Mouse (Mus musculus) hindbrain, embryonic 12.5 days (tissue): ENCODE measurements around the gene Gm37240. TPM values are rescaled to one million over a fixed set of nuclear protein-coding genes. Genes with fewer than 3 reads are reported as not detected.

ENCODE experiments used
- ATAC-seq: fragments of 200-750 bp; cut with Nextera tagmentation; 2 replicates; pipeline ENCODE4 v1.8.0; 2017; ENCODE audit warnings: moderate TSS enrichment; ENCODE audit not compliant: low FRiP score
- H3K27ac ChIP-seq: fragments of 300-500 bp; sonication (generic); 2 replicates; pipeline ENCODE4 v1.5.1; 2016; ENCODE audit warnings: mild to moderate bottlenecking
- H3K27me3 ChIP-seq: fragments of 300-500 bp; sonication (generic); 2 replicates; pipeline ENCODE4 v1.6.1; 2016; ENCODE audit warnings: mild to moderate bottlenecking
- H3K36me3 ChIP-seq: fragments of 300-500 bp; sonication (generic); 2 replicates; pipeline ENCODE4 v1.6.1; 2016; ENCODE audit warnings: mild to moderate bottlenecking
- H3K4me1 ChIP-seq: fragments of 300-500 bp; sonication (generic); 2 replicates; pipeline ENCODE4 v1.6.1; 2016
- H3K4me2 ChIP-seq: fragments of 300-500 bp; sonication (generic); replicated peaks from 2 replicates; pipeline ENCODE4 v1.6.1; 2016; ENCODE audit warnings: mild to moderate bottlenecking
- H3K4me3 ChIP-seq: fragments of 300-500 bp; sonication (generic); 2 replicates; pipeline ENCODE4 v1.5.1; 2016; ENCODE audit warnings: mild to moderate bottlenecking
- H3K9ac ChIP-seq: fragments of 300-500 bp; sonication (generic); 2 replicates; pipeline ENCODE4 v1.6.1; 2016; ENCODE audit warnings: mild to moderate bottlenecking, moderate library complexity
- H3K9me3 ChIP-seq: fragments of 300-500 bp; sonication (generic); replicated peaks from 2 replicates; pipeline ENCODE4 v1.6.1; 2016; ENCODE audit warnings: mild to moderate bottlenecking
- WGBS: fragments of 180-500 bp; shearing (Covaris S2); methylation state at CpG from one replicate; pipeline ENCODE4 v1.1.7; 2016; 5-methylcytosine and 5-hydroxymethylcytosine counted together
- polyA plus RNA-seq: library from polyadenylated mRNA; unstranded; fragments of >200 nt; fragmentation: Nextera tagmentation; extraction: Ambion mirVana; gene quantifications from 2 replicates; pipeline ENCODE4 v1.2.1, GENCODE M21; 2016

Gene Gm37240
- polyA plus RNA-seq, 1 experiment from 2014 or later: 3.3 TPM

DNA sequence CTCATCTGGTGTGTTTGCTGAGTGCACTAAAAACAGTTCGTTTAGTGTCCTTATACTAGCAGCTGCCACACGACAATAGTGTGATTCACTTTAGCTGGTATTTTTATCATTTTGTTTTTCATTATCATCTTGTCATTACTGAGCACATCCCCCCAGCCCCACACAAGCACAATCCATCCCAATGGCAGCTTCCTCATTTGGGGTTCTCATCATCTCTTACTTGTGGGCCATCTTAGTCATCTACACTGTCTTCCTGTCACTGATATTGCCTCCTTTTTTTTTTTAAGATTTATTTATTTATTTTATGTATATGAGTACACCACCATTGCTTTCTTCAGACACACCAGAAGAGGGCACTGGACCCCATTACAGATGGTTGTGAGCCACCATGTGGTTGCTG is 1268.7 kb downstream of the Gm37240 start:
- ATAC-seq: no peak
- Histone ChIP-seq H3K4me2 (no peak overlapping the region), H3K9me3 (no peaks in the 10 kb centered on the region), H3K9ac (no peak overlapping the region), H3K27me3 (no peaks in the 10 kb centered on the region), H3K4me1 (no peaks in the 10 kb centered on the region), H3K4me3 (no peak overlapping the region), H3K27ac (no peak overlapping the region), H3K36me3 (no peaks in the 10 kb centered on the region)
- WGBS: 96% methylated on average over 2 of the region's 2 CpGs

GRCm38 (mm10) chr3:84615856-84616225 is 1271.5 kb downstream of the Gm37240 start:
- H3K4me3 ChIP-seq: no peak overlapping the region
- H3K4me1 ChIP-seq: no peaks in the 10 kb centered on the region
- H3K9ac ChIP-seq: no peak overlapping the region
- 40% methylated on average over 7 of the region's 7 CpGs for WGBS
- no peak overlapping the region for H3K27ac ChIP-seq
- H3K36me3 ChIP-seq: no peaks in the 10 kb centered on the region
- no peak for ATAC-seq
- H3K9me3 ChIP-seq: no peaks in the 10 kb centered on the region
- no peak overlapping the region for H3K4me2 ChIP-seq
- no peaks in the 10 kb centered on the region for H3K27me3 ChIP-seq

GRCm38 (mm10) chr3:84615050-84615855 is 1272.1 kb downstream of the Gm37240 start:
- Histone ChIP-seq H3K27ac (no peak overlapping the region), H3K9me3 (no peaks in the 10 kb centered on the region), H3K9ac (no peak overlapping the region), H3K27me3 (no peaks in the 10 kb centered on the region), H3K4me2 (no peak overlapping the region), H3K4me3 (no peak overlapping the region), H3K36me3 (no peaks in the 10 kb centered on the region), H3K4me1 (no peaks in the 10 kb centered on the region)
- WGBS: 32% methylated on average over 5 of the region's 5 CpGs
- no peak for ATAC-seq

DNA sequence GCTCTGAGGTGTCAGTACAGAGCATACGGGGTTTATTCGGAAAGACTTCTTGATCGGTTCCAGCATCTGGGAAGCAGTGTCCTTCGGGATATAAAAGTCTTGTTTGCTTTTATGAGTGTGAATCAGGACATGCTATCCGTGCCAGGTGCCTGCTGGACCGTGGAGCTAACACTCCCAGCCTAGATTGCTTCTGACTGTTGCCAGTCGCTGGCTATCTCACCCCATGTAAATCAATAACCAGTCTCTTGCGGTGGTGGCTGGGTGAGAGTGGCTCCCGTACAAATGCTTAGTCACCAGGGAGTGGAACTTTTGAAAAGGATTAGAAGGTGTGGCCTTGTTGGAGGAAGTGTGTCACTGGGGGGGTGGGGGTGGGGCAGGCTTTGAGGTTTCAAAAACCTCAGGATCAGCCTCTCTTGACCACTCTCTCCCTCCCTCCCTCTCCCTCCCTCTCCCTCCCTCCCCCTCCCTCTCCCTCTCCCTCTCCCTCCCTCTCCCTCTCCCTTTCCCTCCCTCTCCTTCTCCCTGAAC is 1277.1 kb downstream of the Gm37240 start:
- whole genome bisulfite sequencing: 75% methylated on average over 9 of the region's 9 CpGs
- ATAC-seq: no peak

DNA sequence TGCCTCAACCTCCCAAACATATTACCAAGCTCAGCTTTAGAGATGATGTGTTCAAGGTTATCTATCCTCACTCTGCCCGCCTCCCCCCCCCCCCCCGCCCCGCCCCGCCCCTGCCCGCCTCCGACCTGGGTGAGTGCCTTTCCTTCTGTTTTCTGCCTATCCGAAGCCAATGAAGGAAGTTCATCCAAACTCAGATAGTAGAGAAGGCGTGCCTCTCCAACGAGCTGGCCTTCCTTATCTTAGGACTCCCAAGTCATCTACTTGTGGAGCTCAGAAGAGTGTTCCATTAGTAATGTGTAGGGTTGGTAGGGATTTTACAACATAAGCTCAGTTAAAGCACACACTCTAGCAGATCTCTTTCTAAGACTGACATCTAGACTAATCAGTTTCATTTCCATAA is 1284.1 kb downstream of the Gm37240 start:
- Histone ChIP-seq H3K27ac (no peak overlapping the region), H3K27me3 (no peaks in the 10 kb centered on the region), H3K9ac (no peak overlapping the region), H3K36me3 (no peaks in the 10 kb centered on the region), H3K4me3 (no peak overlapping the region), H3K4me2 (no peak overlapping the region), H3K4me1 (no peaks in the 10 kb centered on the region), H3K9me3 (no peaks in the 10 kb centered on the region)
- ATAC-seq: no peak
- 73% methylated on average over 9 of the region's 9 CpGs for WGBS

More for the DNA sequence above, 1277.1 kb downstream of the Gm37240 start:
- H3K4me2 ChIP-seq: no peak overlapping the region
- no peaks in the 10 kb centered on the region for H3K9me3 ChIP-seq
- no peaks in the 10 kb centered on the region for H3K4me1 ChIP-seq
- H3K4me3 ChIP-seq: no peak overlapping the region
- no peak overlapping the region for H3K9ac ChIP-seq
- H3K36me3 ChIP-seq: no peaks in the 10 kb centered on the region
- H3K27ac ChIP-seq: no peak overlapping the region
- no peaks in the 10 kb centered on the region for H3K27me3 ChIP-seq

- Histone ChIP-seq H3K36me3 (no peaks in the 10 kb centered on the region), H3K9ac (no peak overlapping the region), H3K4me3 (no peak overlapping the region), H3K4me1 (no peaks in the 10 kb centered on the region), H3K27me3 (no peaks in the 10 kb centered on the region), H3K4me2 (no peak overlapping the region), H3K27ac (no peak overlapping the region), H3K9me3 (no peaks in the 10 kb centered on the region)
- WGBS: 95% methylated on average over 2 of the region's 2 CpGs
- ATAC-seq: no peak
Measured at GRCm38 (mm10) chr3:84602759-84603158, 1284.6 kb downstream of the Gm37240 start.

GRCm38 (mm10) chr3:84601870-84602495 is 1285.3 kb downstream of the Gm37240 start:
- H3K4me2 ChIP-seq: no peak overlapping the region
- ATAC-seq: no peak
- no peak overlapping the region for H3K4me3 ChIP-seq
- H3K36me3 ChIP-seq: no peaks in the 10 kb centered on the region
- WGBS: 84% methylated on average over 9 of the region's 9 CpGs
- no peak overlapping the region for H3K27ac ChIP-seq
- no peaks in the 10 kb centered on the region for H3K27me3 ChIP-seq
- H3K4me1 ChIP-seq: no peaks in the 10 kb centered on the region
- no peak overlapping the region for H3K9ac ChIP-seq
- no peaks in the 10 kb centered on the region for H3K9me3 ChIP-seq

DNA sequence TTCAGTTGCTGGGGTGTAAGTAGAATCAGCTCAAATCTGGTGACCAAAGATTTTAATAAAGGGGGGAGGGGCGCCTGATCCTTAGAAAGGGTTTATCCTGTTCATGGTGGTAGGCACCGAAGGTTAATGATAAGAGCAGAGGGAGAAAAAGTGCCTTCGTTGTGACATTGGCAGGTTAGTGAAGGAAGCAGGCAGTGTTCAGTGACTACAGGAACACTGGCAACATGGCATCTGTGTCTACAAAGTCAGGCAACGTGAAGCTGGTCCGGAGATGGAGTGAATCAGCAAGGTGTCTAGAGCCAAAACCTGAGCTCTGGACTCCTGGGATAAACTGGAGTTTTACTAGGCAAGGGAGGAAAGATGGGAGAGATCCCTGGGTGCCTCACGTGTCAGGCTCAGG is 1288.6 kb downstream of the Gm37240 start:
- ATAC-seq: no peak
- no peak overlapping the region for H3K4me3 ChIP-seq
- no peaks in the 10 kb centered on the region for H3K9me3 ChIP-seq
- no peak overlapping the region for H3K9ac ChIP-seq
- no peaks in the 10 kb centered on the region for H3K27me3 ChIP-seq
- 0 out of 2 replicates have a peak, but pooled peaks cover 3% of the 10 kb centered on the region for H3K4me1 ChIP-seq
- WGBS: 88% methylated on average over 6 of the region's 6 CpGs
- no peak overlapping the region for H3K4me2 ChIP-seq
- H3K36me3 ChIP-seq: no peaks in the 10 kb centered on the region
- no peak overlapping the region for H3K27ac ChIP-seq

- H3K9me3 ChIP-seq: no peaks in the 10 kb centered on the region
- H3K4me2 ChIP-seq: no peak overlapping the region
- ATAC-seq: no peak
- H3K9ac ChIP-seq: no peak overlapping the region
- H3K4me3 ChIP-seq: no peak overlapping the region
- 89% methylated on average over 6 of the region's 6 CpGs for WGBS
- no peak overlapping the region for H3K27ac ChIP-seq
- no peaks in the 10 kb centered on the region for H3K27me3 ChIP-seq
- H3K4me1 ChIP-seq: 0 out of 2 replicates have a peak, but pooled peaks cover 3% of the 10 kb centered on the region
- H3K36me3 ChIP-seq: no peaks in the 10 kb centered on the region
Measured at GRCm38 (mm10) chr3:84597996-84598734, 1289.2 kb downstream of the Gm37240 start.

DNA sequence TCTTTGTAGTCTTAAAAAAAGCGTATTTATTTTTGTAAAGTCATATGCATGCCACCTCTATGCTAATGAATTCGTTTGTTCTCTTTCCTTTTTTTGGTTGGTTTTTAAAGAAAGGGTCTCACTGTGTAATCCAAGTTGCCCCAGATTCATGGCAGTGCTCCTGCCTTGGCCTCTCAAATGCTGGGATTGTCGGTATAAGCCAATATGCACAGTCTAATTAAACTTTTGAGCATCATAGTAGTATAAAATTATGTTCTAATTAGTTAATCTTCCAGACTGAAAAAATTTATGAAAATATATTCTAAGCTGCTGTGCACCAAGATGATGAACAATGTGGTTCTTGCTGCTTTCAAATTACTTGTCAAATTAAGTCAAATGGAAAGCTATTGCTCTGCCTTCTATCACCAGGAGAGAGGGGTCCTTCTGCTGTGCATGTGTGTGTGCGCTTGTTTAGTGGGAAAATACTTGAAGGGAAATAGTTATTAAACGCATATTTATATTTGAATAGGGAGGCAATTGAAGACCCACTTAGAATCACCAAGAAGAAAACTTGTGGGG is 1291.6 kb downstream of the Gm37240 start:
- H3K9ac ChIP-seq: no peak overlapping the region
- ATAC-seq: no peak
- H3K36me3 ChIP-seq: no peaks in the 10 kb centered on the region
- H3K9me3 ChIP-seq: no peaks in the 10 kb centered on the region
- H3K4me2 ChIP-seq: peak overlapping the region; percentile 43; the same call in 1 of the 2 replicates
- WGBS: 44% methylated on average over 5 of the region's 5 CpGs
- no peak overlapping the region for H3K4me3 ChIP-seq
- 0 out of 2 replicates have a peak, but pooled peaks cover 3% of the 10 kb centered on the region for H3K4me1 ChIP-seq
- no peak overlapping the region for H3K27ac ChIP-seq
- no peaks in the 10 kb centered on the region for H3K27me3 ChIP-seq

DNA sequence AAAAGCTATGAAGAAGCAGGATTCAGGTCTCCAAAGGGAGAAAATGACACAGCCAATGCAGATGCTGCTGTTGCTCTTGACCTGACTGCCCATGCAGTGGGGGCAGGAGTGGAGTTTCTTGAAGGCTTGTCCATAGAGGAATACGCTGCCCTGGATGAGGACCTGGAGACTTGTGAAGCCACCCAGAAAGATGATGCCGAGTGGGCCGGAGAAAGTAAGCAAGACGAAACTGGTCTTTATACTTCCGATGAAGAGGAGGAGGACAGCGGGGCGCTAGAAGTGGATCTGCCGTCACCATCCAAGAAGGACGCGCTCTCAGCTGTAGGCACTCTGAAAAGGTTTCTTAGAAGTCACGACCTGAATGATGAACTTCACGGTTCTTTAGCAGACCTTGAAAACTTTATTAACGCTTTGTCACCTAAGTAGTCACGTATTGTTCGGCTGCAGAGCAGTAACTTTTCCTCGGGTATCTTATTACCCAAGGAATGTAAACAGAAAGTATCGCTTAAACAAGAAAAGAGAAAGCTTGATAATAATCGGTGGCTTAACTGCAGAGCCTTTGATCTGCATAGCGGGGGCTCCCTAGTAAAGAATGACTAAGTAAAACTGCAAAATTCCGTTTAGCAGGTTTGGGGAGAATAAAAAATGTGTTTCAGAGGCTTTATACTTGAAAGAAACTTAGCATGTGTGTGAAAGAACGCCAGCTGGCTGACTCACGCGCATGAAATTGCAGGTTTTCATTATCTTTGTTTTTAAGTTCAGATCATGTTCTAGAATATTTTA is 1292.2 kb downstream of the Gm37240 start:
- peak overlapping the region; percentile 43 for H3K4me2 ChIP-seq
- H3K4me1 ChIP-seq: 0 out of 2 replicates have a peak, but pooled peaks cover 3% of the 10 kb centered on the region
- no peaks in the 10 kb centered on the region for H3K36me3 ChIP-seq
- WGBS: 10% methylated on average over 23 of the region's 23 CpGs
- no peak for ATAC-seq
- H3K27me3 ChIP-seq: no peaks in the 10 kb centered on the region
- peak overlapping the region; percentile 14 for H3K4me3 ChIP-seq
- no peaks in the 10 kb centered on the region for H3K9me3 ChIP-seq
- no peak overlapping the region for H3K9ac ChIP-seq
- no peak overlapping the region for H3K27ac ChIP-seq
